10 mouse cellular contexts compared by ENCODE assay signal in genomic region chr8:121263390-121263775, GRCm38 (mm10).
DNase-seq lines count a peak whose midpoint lies in the region; ATAC-seq and TF ChIP-seq lines count a peak whose summit lies in the region.
"Had no signal": no experiment of that assay in that cellular context is flagged by ENCODE, and none has a peak within 500 bp of the region (broad histone marks: within the 10 kb centered on the region; RNA-seq: fewer than 3 reads in every experiment).

No protein-coding gene starts in this region.

- TF ChIP-seq CTCF in midbrain, postnatal 0 days (IDR thresholded peaks at IDR 0.05): no peak
- TF ChIP-seq CTCF in heart, postnatal 0 days (IDR thresholded peaks at IDR 0.05; ENCODE audit: low read depth): no peak

- intact Hi-C loops in left cerebral cortex, postnatal 10 days (cut with DNase I): no loop called here

- DNase-seq in midbrain, postnatal 0 days (ENCODE audit: low spot score): no peak
- DNase-seq in heart, postnatal 0 days (ENCODE audit: low spot score): no peak
- no peak for DNase-seq in limb, embryonic 10.5 days (ENCODE audit: low spot score)
- DNase-seq in cerebellum, adult 9-10 months: no peak
- no peak for DNase-seq in left cerebral cortex, postnatal 10 days (ENCODE audit: extremely low spot score in 1 of 2, low spot score in 2 of 2)
- no peak for DNase-seq in thymus, postnatal 25 days
- DNase-seq: thymus, postnatal 36 days had no signal

- H3K4me2 ChIP-seq in midbrain, embryonic 15.5 days: peak overlapping the region; percentile 20; the same call in 1 of the 2 replicates
- H3K4me2 ChIP-seq in midbrain, postnatal 0 days (ENCODE audit: low read depth, low read length, poor library complexity, severe bottlenecking): no peak overlapping the region
- no peak overlapping the region for H3K4me2 ChIP-seq in heart, postnatal 0 days (ENCODE audit: low read depth, low read length)
- H3K4me2 ChIP-seq in stomach, embryonic 16.5 days (ENCODE audit: low read depth, low read length): peak overlapping the region; percentile 42

- no peak overlapping the region for H3K4me3 ChIP-seq in midbrain, embryonic 15.5 days
- H3K4me3 ChIP-seq in midbrain, postnatal 0 days (ENCODE audit: low read depth, low read length): no peak overlapping the region
- no peak overlapping the region for H3K4me3 ChIP-seq in heart, postnatal 0 days (ENCODE audit: low read depth, low read length)
- H3K4me3 ChIP-seq in limb, embryonic 10.5 days: no peak overlapping the region
- H3K4me3 ChIP-seq in stomach, embryonic 16.5 days (replicated peaks; ENCODE audit: low read length): 0 out of 2 replicates have a peak overlapping the region, but pooled peaks have one; percentile 6
- H3K4me3 ChIP-seq: left cerebral cortex, adult 2 months had no signal

- no peaks in the 10 kb centered on the region for H3K27me3 ChIP-seq in midbrain, embryonic 15.5 days (replicated peaks)
- H3K27me3 ChIP-seq in midbrain, postnatal 0 days (ENCODE audit: insufficient read depth, low read length): no peaks in the 10 kb centered on the region
- H3K27me3 ChIP-seq in heart, postnatal 0 days (ENCODE audit: control insufficient read depth, insufficient read depth, low read length): peaks cover 7% of the 10 kb centered on the region; the same call in 1 of the 2 replicates
- peaks cover 56% of the 10 kb centered on the region for H3K27me3 ChIP-seq in limb, embryonic 10.5 days (ENCODE audit: low read depth, poor library complexity, severe bottlenecking)
- H3K27me3 ChIP-seq in stomach, embryonic 16.5 days (ENCODE audit: control insufficient read depth, insufficient read depth, low read length): no peaks in the 10 kb centered on the region

- no peaks in the 10 kb centered on the region for H3K4me1 ChIP-seq in midbrain, embryonic 15.5 days
- no peaks in the 10 kb centered on the region for H3K4me1 ChIP-seq in midbrain, postnatal 0 days (ENCODE audit: insufficient read depth, low read length)
- peaks cover 21% of the 10 kb centered on the region for H3K4me1 ChIP-seq in heart, postnatal 0 days (ENCODE audit: control insufficient read depth, insufficient read depth)
- H3K4me1 ChIP-seq in limb, embryonic 10.5 days: peaks cover 38% of the 10 kb centered on the region
- H3K4me1 ChIP-seq in stomach, embryonic 16.5 days (ENCODE audit: control insufficient read depth, insufficient read depth, low read length): peaks cover 29% of the 10 kb centered on the region

- no peaks in the 10 kb centered on the region for H3K36me3 ChIP-seq in midbrain, embryonic 15.5 days (replicated peaks)
- no peaks in the 10 kb centered on the region for H3K36me3 ChIP-seq in midbrain, postnatal 0 days (ENCODE audit: insufficient read depth, low read length)
- H3K36me3 ChIP-seq in heart, postnatal 0 days (replicated peaks; ENCODE audit: control insufficient read depth, insufficient read depth, low read length): no peaks in the 10 kb centered on the region
- no peaks in the 10 kb centered on the region for H3K36me3 ChIP-seq in limb, embryonic 10.5 days
- H3K36me3 ChIP-seq in stomach, embryonic 16.5 days (ENCODE audit: control insufficient read depth, insufficient read depth, low read length): no peaks in the 10 kb centered on the region

- H3K27ac ChIP-seq in midbrain, embryonic 15.5 days: no peak overlapping the region
- no peak overlapping the region for H3K27ac ChIP-seq in midbrain, postnatal 0 days (ENCODE audit: low read depth, low read length)
- H3K27ac ChIP-seq in heart, postnatal 0 days (ENCODE audit: low read depth): peak overlapping the region; percentile 61
- H3K27ac ChIP-seq in limb, embryonic 10.5 days: peak overlapping the region; percentile 67
- H3K27ac ChIP-seq in stomach, embryonic 16.5 days (ENCODE audit: low read length): peak overlapping the region; percentile 87
- H3K27ac ChIP-seq: left cerebral cortex, adult 2 months had no signal

- TF ChIP-seq EP300 in heart, postnatal 0 days (IDR thresholded peaks at IDR 0.05; ENCODE audit: low read depth): no peak

- H3K9me3 ChIP-seq in midbrain, embryonic 15.5 days: no peaks in the 10 kb centered on the region
- H3K9me3 ChIP-seq in midbrain, postnatal 0 days (ENCODE audit: low read length): no peaks in the 10 kb centered on the region
- H3K9me3 ChIP-seq in heart, postnatal 0 days (replicated peaks; ENCODE audit: control insufficient read depth, low read length): no peaks in the 10 kb centered on the region
- no peaks in the 10 kb centered on the region for H3K9me3 ChIP-seq in limb, embryonic 10.5 days (replicated peaks)
- H3K9me3 ChIP-seq in stomach, embryonic 16.5 days (replicated peaks; ENCODE audit: control insufficient read depth, low read length): no peaks in the 10 kb centered on the region

- WGBS in midbrain, embryonic 15.5 days: 55% methylated on average over 14 of the region's 14 CpGs
- WGBS in midbrain, postnatal 0 days: 50% methylated on average over 14 of the region's 14 CpGs
- WGBS in heart, postnatal 0 days: 38% methylated on average over 14 of the region's 14 CpGs
- 67% methylated on average over 14 of the region's 14 CpGs for WGBS in limb, embryonic 10.5 days
- 33% methylated on average over 14 of the region's 14 CpGs for WGBS in stomach, embryonic 16.5 days

- no peak overlapping the region for H3K9ac ChIP-seq in midbrain, embryonic 15.5 days
- no peak overlapping the region for H3K9ac ChIP-seq in midbrain, postnatal 0 days (replicated peaks; ENCODE audit: low read length, poor library complexity, severe bottlenecking)
- H3K9ac ChIP-seq in heart, postnatal 0 days (replicated peaks; ENCODE audit: low read depth, low read length): no peak overlapping the region
- peak overlapping the region; percentile 46 for H3K9ac ChIP-seq in stomach, embryonic 16.5 days (ENCODE audit: low read length)

- no peak for ATAC-seq in midbrain, embryonic 15.5 days (replicated peaks)
- no peak for ATAC-seq in midbrain, postnatal 0 days (ENCODE audit: low FRiP score)
- no peak for ATAC-seq in heart, postnatal 0 days (ENCODE audit: insufficient read depth, low read depth)
- peak; percentile 84 for ATAC-seq in stomach, embryonic 16.5 days (ENCODE audit: insufficient read depth, low FRiP score)

Comparison
In these comparisons a context has a peak if more than half of its experiments do, and no peak if none do; other contexts are left out.
1. H3K4me2 ChIP-seq: peak in midbrain, embryonic 15.5 days (single experiment) and stomach, embryonic 16.5 days (single experiment); none in midbrain, postnatal 0 days (single experiment) and heart, postnatal 0 days (single experiment).
2. H3K27ac ChIP-seq: peak in heart, postnatal 0 days (single experiment), limb, embryonic 10.5 days (single experiment) and stomach, embryonic 16.5 days (single experiment); none in midbrain, embryonic 15.5 days (single experiment) and midbrain, postnatal 0 days (single experiment).